Mouse (Mus musculus): ENCODE results near the gene H2-Oa. TPM values are rescaled to one million over a fixed set of nuclear protein-coding genes. Genes with fewer than 3 reads are reported as not detected.

The H2-Oa gene
- polyA plus RNA-seq, 1 experiment from 2014 or later = 3.1 TPM

DNA sequence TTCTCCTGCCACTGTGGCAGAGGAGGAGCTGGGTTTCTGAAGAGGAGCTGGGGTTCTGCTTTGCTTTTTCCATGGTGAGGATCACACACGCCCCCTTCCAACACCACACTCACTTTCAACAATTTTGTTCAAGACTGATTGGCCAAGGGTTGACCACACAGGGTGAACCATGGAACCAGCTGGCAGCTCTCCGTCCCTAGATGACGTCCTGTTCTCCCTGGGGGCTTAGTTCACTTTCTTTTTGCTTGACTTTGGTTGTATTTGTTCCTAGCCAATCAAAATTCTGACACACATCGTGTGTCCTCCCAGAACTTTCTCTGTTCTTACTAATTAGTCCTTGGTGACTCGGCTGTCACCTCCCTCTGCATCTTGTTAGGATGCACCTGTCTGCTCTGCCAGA lies 5.1 kb downstream of the H2-Oa start:
- no peak for ATAC-seq (replicated peaks; ENCODE audit: extremely low read depth, insufficient read depth, low FRiP score)
- Histone ChIP-seq H3K9ac (ENCODE audit: low read length) (no peak overlapping the region), H3K27ac (ENCODE audit: low read length) (no peak overlapping the region), H3K4me2 (ENCODE audit: low read depth, low read length) (no peak overlapping the region), H3K27me3 (ENCODE audit: control insufficient read depth, insufficient read depth, low read length) (no peaks in the 10 kb centered on the region), H3K4me1 (ENCODE audit: control insufficient read depth, insufficient read depth, low read length) (peaks cover 8% of the 10 kb centered on the region), H3K4me3 (ENCODE audit: low read length) (no peak overlapping the region), H3K9me3 (replicated peaks; ENCODE audit: control insufficient read depth, low read length) (no peaks in the 10 kb centered on the region), H3K36me3 (ENCODE audit: control insufficient read depth, insufficient read depth) (no peaks in the 10 kb centered on the region)
- 62% methylated on average over 5 of the region's 5 CpGs for WGBS

GRCm38 (mm10) chr17:34098709-34099479 lies 6.8 kb downstream of the H2-Oa start:
- Histone ChIP-seq H3K4me1 (ENCODE audit: control insufficient read depth, insufficient read depth, low read length) (peaks cover 8% of the 10 kb centered on the region), H3K4me3 (ENCODE audit: low read length) (no peak overlapping the region), H3K9ac (ENCODE audit: low read length) (no peak overlapping the region), H3K27ac (ENCODE audit: low read length) (no peak overlapping the region), H3K36me3 (ENCODE audit: control insufficient read depth, insufficient read depth) (no peaks in the 10 kb centered on the region), H3K27me3 (ENCODE audit: control insufficient read depth, insufficient read depth, low read length) (no peaks in the 10 kb centered on the region), H3K9me3 (replicated peaks; ENCODE audit: control insufficient read depth, low read length) (no peaks in the 10 kb centered on the region), H3K4me2 (ENCODE audit: low read depth, low read length) (no peak overlapping the region)
- no peak for ATAC-seq (replicated peaks; ENCODE audit: extremely low read depth, insufficient read depth, low FRiP score)
- 35% methylated on average over 10 of the region's 10 CpGs for WGBS

DNA sequence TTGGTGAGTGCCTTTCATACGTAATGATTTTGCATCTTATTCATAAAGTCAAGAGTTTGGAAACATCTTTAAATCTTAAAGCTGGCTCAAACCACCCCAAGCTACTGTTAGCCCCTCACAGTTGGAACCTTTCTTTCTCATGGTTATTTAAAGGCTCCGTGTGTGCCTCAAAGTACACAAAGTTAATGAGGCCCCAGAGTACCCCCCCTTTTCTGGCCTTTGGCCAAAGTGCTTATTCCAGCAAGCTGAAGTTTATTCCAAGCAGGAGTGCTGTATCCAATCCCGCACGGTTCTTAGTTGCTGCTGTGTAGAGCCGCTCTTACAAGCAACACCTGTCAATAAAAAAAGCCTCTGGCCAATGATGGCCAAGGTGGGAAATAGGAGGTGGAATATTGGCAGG lies 7.4 kb downstream of the H2-Oa start:
- WGBS = 52% methylated on average over 5 of the region's 5 CpGs
- H3K4me3 ChIP-seq (ENCODE audit: low read length) = no peak overlapping the region
- no peak overlapping the region for H3K9ac ChIP-seq (ENCODE audit: low read length)
- H3K4me1 ChIP-seq (ENCODE audit: control insufficient read depth, insufficient read depth, low read length) = peaks cover 8% of the 10 kb centered on the region
- no peak overlapping the region for H3K4me2 ChIP-seq (ENCODE audit: low read depth, low read length)
- no peaks in the 10 kb centered on the region for H3K9me3 ChIP-seq (replicated peaks; ENCODE audit: control insufficient read depth, low read length)
- H3K27ac ChIP-seq (ENCODE audit: low read length) = no peak overlapping the region
- H3K36me3 ChIP-seq (ENCODE audit: control insufficient read depth, insufficient read depth) = no peaks in the 10 kb centered on the region
- no peak for ATAC-seq (replicated peaks; ENCODE audit: extremely low read depth, insufficient read depth, low FRiP score)
- no peaks in the 10 kb centered on the region for H3K27me3 ChIP-seq (ENCODE audit: control insufficient read depth, insufficient read depth, low read length)

DNA sequence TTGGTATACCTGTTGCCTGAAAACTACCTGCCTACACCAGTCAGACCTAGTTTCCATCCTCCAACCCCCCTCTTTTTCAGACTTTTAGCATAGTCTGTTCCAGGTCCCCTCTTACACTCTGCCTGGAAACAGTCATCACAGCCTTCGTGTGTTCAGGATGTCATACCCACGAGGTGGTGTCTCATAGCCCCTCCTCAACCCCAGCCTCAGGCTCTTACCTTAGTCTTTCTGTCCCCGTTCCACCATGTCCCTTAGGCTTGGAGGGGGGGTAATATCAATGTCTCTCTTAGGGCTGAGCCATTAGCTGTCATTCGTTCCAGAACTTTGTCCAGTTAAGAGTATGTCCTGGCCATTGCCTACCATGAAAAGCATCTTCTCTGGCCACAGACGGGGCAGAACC lies 9.0 kb downstream of the H2-Oa start:
- no peaks in the 10 kb centered on the region for H3K9me3 ChIP-seq (replicated peaks; ENCODE audit: control insufficient read depth, low read length)
- H3K4me3 ChIP-seq (ENCODE audit: low read length) = no peak overlapping the region
- H3K4me2 ChIP-seq (ENCODE audit: low read depth, low read length) = no peak overlapping the region
- 0 out of 2 replicates have a peak, but pooled peaks have one; percentile 7 for ATAC-seq (replicated peaks; ENCODE audit: extremely low read depth, insufficient read depth, low FRiP score)
- WGBS = 25% methylated on average over 5 of the region's 5 CpGs
- H3K9ac ChIP-seq (ENCODE audit: low read length) = no peak overlapping the region; the same call in 1 of the 2 replicates
- no peak overlapping the region for H3K27ac ChIP-seq (ENCODE audit: low read length)
- H3K36me3 ChIP-seq (ENCODE audit: control insufficient read depth, insufficient read depth) = no peaks in the 10 kb centered on the region
- peaks cover 8% of the 10 kb centered on the region for H3K4me1 ChIP-seq (ENCODE audit: control insufficient read depth, insufficient read depth, low read length)
- no peaks in the 10 kb centered on the region for H3K27me3 ChIP-seq (ENCODE audit: control insufficient read depth, insufficient read depth, low read length)

DNA sequence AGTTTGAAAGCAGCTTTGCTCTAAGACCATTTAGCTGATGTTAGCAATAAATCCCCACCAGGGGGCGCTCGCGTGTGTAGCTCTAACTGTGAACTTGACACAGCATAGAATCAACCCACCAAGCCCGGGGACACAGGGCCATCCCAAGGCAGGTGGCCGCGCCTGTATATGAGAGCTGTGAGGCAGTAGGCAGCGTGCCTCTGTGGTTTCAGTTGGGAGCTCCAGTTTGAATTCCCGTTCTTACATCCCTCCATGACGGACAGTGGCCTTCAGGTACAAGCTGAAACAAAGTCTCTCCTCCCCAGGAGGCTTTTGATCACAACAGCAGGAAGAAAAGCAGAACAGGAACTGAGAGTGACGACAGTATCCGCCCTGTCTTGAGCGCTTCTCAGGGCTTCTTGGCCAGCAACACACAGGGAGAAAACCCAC lies 9.5 kb downstream of the H2-Oa start:
- H3K4me3 ChIP-seq (ENCODE audit: low read length) = peak overlapping the region; percentile 38
- H3K27ac ChIP-seq (ENCODE audit: low read length) = no peak overlapping the region
- peak; percentile 66 for ATAC-seq (replicated peaks; ENCODE audit: extremely low read depth, insufficient read depth, low FRiP score)
- H3K4me1 ChIP-seq (ENCODE audit: control insufficient read depth, insufficient read depth, low read length) = peaks cover 8% of the 10 kb centered on the region
- H3K27me3 ChIP-seq (ENCODE audit: control insufficient read depth, insufficient read depth, low read length) = no peaks in the 10 kb centered on the region
- H3K9me3 ChIP-seq (replicated peaks; ENCODE audit: control insufficient read depth, low read length) = no peaks in the 10 kb centered on the region
- peak overlapping the region; percentile 58 for H3K4me2 ChIP-seq (ENCODE audit: low read depth, low read length)
- WGBS = 7% methylated on average over 12 of the region's 12 CpGs
- H3K36me3 ChIP-seq (ENCODE audit: control insufficient read depth, insufficient read depth) = no peaks in the 10 kb centered on the region
- peak overlapping the region; percentile 48; the same call in 1 of the 2 replicates for H3K9ac ChIP-seq (ENCODE audit: low read length)

- H3K36me3 ChIP-seq (ENCODE audit: control insufficient read depth, insufficient read depth) = no peaks in the 10 kb centered on the region
- H3K4me2 ChIP-seq (ENCODE audit: low read depth, low read length) = no peak overlapping the region
- 68% methylated on average over 6 of the region's 6 CpGs for WGBS
- ATAC-seq (replicated peaks; ENCODE audit: extremely low read depth, insufficient read depth, low FRiP score) = no peak
- no peaks in the 10 kb centered on the region for H3K27me3 ChIP-seq (ENCODE audit: control insufficient read depth, insufficient read depth, low read length)
- no peaks in the 10 kb centered on the region for H3K9me3 ChIP-seq (replicated peaks; ENCODE audit: control insufficient read depth, low read length)
- H3K4me3 ChIP-seq (ENCODE audit: low read length) = no peak overlapping the region
- H3K9ac ChIP-seq (ENCODE audit: low read length) = no peak overlapping the region
- no peak overlapping the region for H3K27ac ChIP-seq (ENCODE audit: low read length)
- H3K4me1 ChIP-seq (ENCODE audit: control insufficient read depth, insufficient read depth, low read length) = peaks cover 8% of the 10 kb centered on the region
Measured at GRCm38 (mm10) chr17:34102831-34103230, 10.7 kb downstream of the H2-Oa start.

DNA sequence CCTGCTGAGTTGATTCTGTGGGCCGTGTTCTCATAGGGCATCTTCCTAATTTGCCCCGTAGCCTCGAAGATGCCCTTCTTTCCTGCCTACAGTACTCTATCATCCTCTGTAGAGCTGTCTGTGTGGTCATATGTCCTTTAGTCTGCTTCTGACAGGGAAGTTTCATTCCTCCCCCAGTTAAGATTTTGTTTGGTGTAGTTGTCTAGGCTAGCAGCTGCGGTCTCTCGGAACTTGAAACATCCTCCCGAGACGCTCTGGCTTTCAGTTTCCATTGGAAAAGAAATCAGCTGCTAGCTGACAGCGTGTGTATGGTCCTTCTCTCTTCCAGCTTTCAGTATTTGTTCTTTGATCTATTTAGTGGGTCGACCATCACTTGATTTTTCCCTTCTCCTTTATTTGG lies 12.7 kb downstream of the H2-Oa start:
- Histone ChIP-seq H3K9me3 (replicated peaks; ENCODE audit: control insufficient read depth, low read length) (no peaks in the 10 kb centered on the region), H3K27me3 (ENCODE audit: control insufficient read depth, insufficient read depth, low read length) (no peaks in the 10 kb centered on the region), H3K9ac (ENCODE audit: low read length) (no peak overlapping the region), H3K4me3 (ENCODE audit: low read length) (no peak overlapping the region), H3K27ac (ENCODE audit: low read length) (no peak overlapping the region), H3K4me2 (ENCODE audit: low read depth, low read length) (no peak overlapping the region), H3K4me1 (ENCODE audit: control insufficient read depth, insufficient read depth, low read length) (no peaks in the 10 kb centered on the region), H3K36me3 (ENCODE audit: control insufficient read depth, insufficient read depth) (no peaks in the 10 kb centered on the region)
- ATAC-seq (replicated peaks; ENCODE audit: extremely low read depth, insufficient read depth, low FRiP score) = no peak
- WGBS = 83% methylated on average over 9 of the region's 9 CpGs

- no peaks in the 10 kb centered on the region for H3K27me3 ChIP-seq (ENCODE audit: control insufficient read depth, insufficient read depth, low read length)
- H3K27ac ChIP-seq (ENCODE audit: low read length) = no peak overlapping the region
- H3K9me3 ChIP-seq (replicated peaks; ENCODE audit: control insufficient read depth, low read length) = no peaks in the 10 kb centered on the region
- no peak overlapping the region for H3K4me3 ChIP-seq (ENCODE audit: low read length)
- H3K9ac ChIP-seq (ENCODE audit: low read length) = no peak overlapping the region
- no peak for ATAC-seq (replicated peaks; ENCODE audit: extremely low read depth, insufficient read depth, low FRiP score)
- H3K4me1 ChIP-seq (ENCODE audit: control insufficient read depth, insufficient read depth, low read length) = no peaks in the 10 kb centered on the region
- WGBS = 80% methylated on average over 7 of the region's 7 CpGs
- H3K36me3 ChIP-seq (ENCODE audit: control insufficient read depth, insufficient read depth) = peaks cover 4% of the 10 kb centered on the region
- no peak overlapping the region for H3K4me2 ChIP-seq (ENCODE audit: low read depth, low read length)
Measured at GRCm38 (mm10) chr17:34106555-34106954, 14.4 kb downstream of the H2-Oa start.

GRCm38 (mm10) chr17:34107109-34107867 lies 15.1 kb downstream of the H2-Oa start:
- no peaks in the 10 kb centered on the region for H3K9me3 ChIP-seq (replicated peaks; ENCODE audit: control insufficient read depth, low read length)
- no peak overlapping the region for H3K4me2 ChIP-seq (ENCODE audit: low read depth, low read length)
- no peaks in the 10 kb centered on the region for H3K4me1 ChIP-seq (ENCODE audit: control insufficient read depth, insufficient read depth, low read length)
- H3K36me3 ChIP-seq (ENCODE audit: control insufficient read depth, insufficient read depth) = peaks cover 11% of the 10 kb centered on the region
- ATAC-seq (replicated peaks; ENCODE audit: extremely low read depth, insufficient read depth, low FRiP score) = no peak
- WGBS = 77% methylated on average over 7 of the region's 7 CpGs
- H3K27ac ChIP-seq (ENCODE audit: low read length) = no peak overlapping the region
- H3K4me3 ChIP-seq (ENCODE audit: low read length) = no peak overlapping the region
- H3K9ac ChIP-seq (ENCODE audit: low read length) = no peak overlapping the region
- no peaks in the 10 kb centered on the region for H3K27me3 ChIP-seq (ENCODE audit: control insufficient read depth, insufficient read depth, low read length)

Data from heart, embryonic 16.5 days (tissue).